In the genomic region with DNA sequence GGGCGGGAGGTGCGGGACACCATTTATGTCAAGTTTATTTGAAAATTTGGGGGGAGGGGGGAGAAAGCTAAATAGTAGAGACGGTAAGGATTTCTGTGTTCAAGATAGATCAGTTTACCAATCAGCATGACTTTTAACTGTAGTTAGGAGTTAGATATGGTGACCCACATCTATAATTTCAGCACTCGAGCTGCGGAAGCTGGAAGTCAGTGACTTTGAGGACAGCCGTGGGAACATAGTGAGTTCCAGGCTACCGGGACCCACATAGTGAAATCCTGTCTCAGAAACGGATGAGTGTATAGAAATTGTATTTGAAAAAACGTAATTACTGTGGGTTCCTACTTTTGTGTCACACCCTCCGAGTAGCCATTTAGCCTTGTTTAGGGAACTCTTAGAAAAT, we compare ENCODE assay signal across 9 mouse cellular contexts. TPM values are rescaled to one million over a fixed set of nuclear protein-coding genes. Genes with fewer than 3 reads are reported as not detected.
DNase-seq lines count a peak whose midpoint lies in the region; ATAC-seq lines count a peak whose summit lies in the region.
"Had no signal": no experiment of that assay in that cellular context is flagged by ENCODE, and none has a peak within 500 bp of the region (broad histone marks: within the 10 kb centered on the region; RNA-seq: fewer than 3 reads in every experiment).

No protein-coding gene starts in this region.

- DNase-seq in kidney, postnatal 14 days = no peak
- DNase-seq in hindbrain, embryonic 14.5 days (ENCODE audit: low spot score) = no peak
- DNase-seq in thymus, postnatal 36 days = no peak
- no peak for DNase-seq in adrenal gland, postnatal 14 days
- DNase-seq in layer of hippocampus, postnatal 10 days (ENCODE audit: low spot score in 2 of 2) = no peak

- H3K4me1 ChIP-seq in kidney, embryonic 14.5 days (ENCODE audit: control insufficient read depth, insufficient read depth, low read length) = peaks cover 8% of the 10 kb centered on the region; the same call in 1 of the 2 replicates
- H3K4me1 ChIP-seq in brown adipose tissue, adult 24 weeks (ENCODE audit: control insufficient read depth, insufficient read depth, insufficient read length, low read length) = peaks cover 3% of the 10 kb centered on the region
- H3K4me1 ChIP-seq in hindbrain, embryonic 14.5 days (replicated peaks; ENCODE audit: control insufficient read depth, insufficient read depth, low read length) = peaks cover 17% of the 10 kb centered on the region
- H3K4me1 ChIP-seq in midbrain, embryonic 15.5 days = peaks cover 32% of the 10 kb centered on the region

- H3K27ac ChIP-seq in kidney, embryonic 14.5 days (ENCODE audit: low read depth, low read length) = peak overlapping the region; percentile 93; the same call in 1 of the 2 replicates
- 0 out of 2 replicates have a peak overlapping the region, but pooled peaks have one; percentile 91 for H3K27ac ChIP-seq in brown adipose tissue, adult 24 weeks (replicated peaks; ENCODE audit: low read depth, low read length)
- no peak overlapping the region for H3K27ac ChIP-seq in hindbrain, embryonic 14.5 days
- H3K27ac ChIP-seq in midbrain, embryonic 15.5 days = peak overlapping the region; percentile 72

- peak overlapping the region; percentile 70 for H3K4me2 ChIP-seq in kidney, embryonic 14.5 days (replicated peaks; ENCODE audit: low read depth, low read length)
- H3K4me2 ChIP-seq in hindbrain, embryonic 14.5 days (replicated peaks) = peak overlapping the region; percentile 59
- peak overlapping the region; percentile 81 for H3K4me2 ChIP-seq in midbrain, embryonic 15.5 days

- H3K27me3 ChIP-seq in kidney, embryonic 14.5 days (ENCODE audit: control insufficient read depth, insufficient read depth, low read length) = no peaks in the 10 kb centered on the region
- H3K27me3 ChIP-seq in hindbrain, embryonic 14.5 days (ENCODE audit: control insufficient read depth, insufficient read depth, low read length) = no peaks in the 10 kb centered on the region
- no peaks in the 10 kb centered on the region for H3K27me3 ChIP-seq in midbrain, embryonic 15.5 days (replicated peaks)

- H3K9ac ChIP-seq in kidney, embryonic 14.5 days (ENCODE audit: low read depth, low read length) = peak overlapping the region; percentile 66
- H3K9ac ChIP-seq in hindbrain, embryonic 14.5 days = peak overlapping the region; percentile 64
- H3K9ac ChIP-seq in midbrain, embryonic 15.5 days = peak overlapping the region; percentile 59

- no peaks in the 10 kb centered on the region for H3K9me3 ChIP-seq in kidney, embryonic 14.5 days (ENCODE audit: control insufficient read depth, low read length)
- no peaks in the 10 kb centered on the region for H3K9me3 ChIP-seq in hindbrain, embryonic 14.5 days (ENCODE audit: control insufficient read depth, low read length)
- no peaks in the 10 kb centered on the region for H3K9me3 ChIP-seq in midbrain, embryonic 15.5 days

- H3K4me3 ChIP-seq in kidney, embryonic 14.5 days (ENCODE audit: low read length) = peak overlapping the region; percentile 83
- H3K4me3 ChIP-seq in brown adipose tissue, adult 24 weeks (ENCODE audit: insufficient read depth, low read depth, low read length) = peak overlapping the region; percentile 95
- peak overlapping the region; percentile 51 for H3K4me3 ChIP-seq in hindbrain, embryonic 14.5 days (replicated peaks; ENCODE audit: low read length)
- peak overlapping the region; percentile 66 for H3K4me3 ChIP-seq in midbrain, embryonic 15.5 days

- WGBS in kidney, embryonic 14.5 days = 6% methylated on average over 10 of the region's 10 CpGs
- WGBS in hindbrain, embryonic 14.5 days = 10% methylated on average over 10 of the region's 10 CpGs
- 8% methylated on average over 10 of the region's 10 CpGs for WGBS in midbrain, embryonic 15.5 days

- H3K36me3 ChIP-seq in kidney, embryonic 14.5 days (ENCODE audit: control insufficient read depth, insufficient read depth, low read length) = peaks cover 22% of the 10 kb centered on the region
- peaks cover 22% of the 10 kb centered on the region for H3K36me3 ChIP-seq in hindbrain, embryonic 14.5 days (replicated peaks; ENCODE audit: control insufficient read depth, insufficient read depth)
- H3K36me3 ChIP-seq in midbrain, embryonic 15.5 days (replicated peaks) = peaks cover 14% of the 10 kb centered on the region; the same call in 1 of the 2 replicates

- no peak for ATAC-seq in kidney, embryonic 14.5 days (ENCODE audit: low FRiP score, low TSS enrichment)
- ATAC-seq in hindbrain, embryonic 14.5 days (ENCODE audit: low FRiP score) = no peak
- no peak for ATAC-seq in midbrain, embryonic 15.5 days (replicated peaks)

RNA-seq across cellular contexts. Expression of gene Zfp84, which starts 0.6 kb away (rescaled TPM):
- 9.1 and 14.3 TPM in 2 replicates for polyA plus RNA-seq in kidney, embryonic 14.5 days (2014; fragmentation: Nextera tagmentation; extraction: Ambion mirVana)
- polyA plus RNA-seq in brown adipose tissue, adult 24 weeks (2012; ENCODE audit: insufficient read depth, insufficient read length, missing spikeins) = 6.1 and 6.3 TPM in 2 replicates
- 17.0 and 19.5 TPM in 2 replicates for polyA plus RNA-seq in hindbrain, embryonic 14.5 days (2014; fragmentation: Nextera tagmentation; extraction: Ambion mirVana)
- 16.7 and 18.3 TPM in 2 replicates for polyA plus RNA-seq in midbrain, embryonic 15.5 days (2015; fragmentation: Nextera tagmentation; extraction: Ambion mirVana)
- total RNA-seq in adrenal gland, postnatal 14 days (2021) = 14.6 and 15.4 TPM in 2 replicates
- total RNA-seq in layer of hippocampus, postnatal 10 days (2021) = 10 to 100 TPM; 15.8 to 17.9 TPM

RNA-seq across cellular contexts. Expression of gene Zfp30, which starts 14.8 kb away (rescaled TPM):
- 8.3 and 8.9 TPM in 2 replicates for polyA plus RNA-seq in kidney, embryonic 14.5 days (2014; fragmentation: Nextera tagmentation; extraction: Ambion mirVana)
- 3.8 and 4.0 TPM in 2 replicates for polyA plus RNA-seq in brown adipose tissue, adult 24 weeks (2012; ENCODE audit: insufficient read depth, insufficient read length, missing spikeins)
- polyA plus RNA-seq in hindbrain, embryonic 14.5 days (2014; fragmentation: Nextera tagmentation; extraction: Ambion mirVana) = 13.1 and 13.4 TPM in 2 replicates
- 15.4 TPM in 2 replicates for polyA plus RNA-seq in midbrain, embryonic 15.5 days (2015; fragmentation: Nextera tagmentation; extraction: Ambion mirVana)
- 3.6 and 4.1 TPM in 2 replicates for total RNA-seq in adrenal gland, postnatal 14 days (2021)
- 10 to 100 TPM; 11.0 to 11.3 TPM for total RNA-seq in layer of hippocampus, postnatal 10 days (2021)

RNA-seq across cellular contexts. Expression of gene Catsperg2, which starts 42.1 kb away (rescaled TPM):
- not detected in 2 replicates for polyA plus RNA-seq in kidney, embryonic 14.5 days (2014; fragmentation: Nextera tagmentation; extraction: Ambion mirVana)
- polyA plus RNA-seq in brown adipose tissue, adult 24 weeks (2012; ENCODE audit: insufficient read depth, insufficient read length, missing spikeins) = not detected in 2 replicates
- polyA plus RNA-seq in hindbrain, embryonic 14.5 days (2014; fragmentation: Nextera tagmentation; extraction: Ambion mirVana) = 0.17 and 0.26 TPM in 2 replicates
- polyA plus RNA-seq in midbrain, embryonic 15.5 days (2015; fragmentation: Nextera tagmentation; extraction: Ambion mirVana) = 0.79 and 1.0 TPM in 2 replicates
- not detected in 2 replicates for total RNA-seq in adrenal gland, postnatal 14 days (2021)
- under 1 TPM; 0.18 to 0.42 TPM for total RNA-seq in layer of hippocampus, postnatal 10 days (2021)
- total RNA-seq: hematopoietic stem cell, adult 5-6 weeks had no signal

RNA-seq across cellular contexts. Expression of gene Zfp790, which starts 46.9 kb away (rescaled TPM):
- polyA plus RNA-seq in kidney, embryonic 14.5 days (2014; fragmentation: Nextera tagmentation; extraction: Ambion mirVana) = 4.9 and 12.3 TPM in 2 replicates
- polyA plus RNA-seq in brown adipose tissue, adult 24 weeks (2012; ENCODE audit: insufficient read depth, insufficient read length, missing spikeins) = 4.9 and 6.6 TPM in 2 replicates
- 29.4 and 31.5 TPM in 2 replicates for polyA plus RNA-seq in hindbrain, embryonic 14.5 days (2014; fragmentation: Nextera tagmentation; extraction: Ambion mirVana)
- 29.2 and 30.1 TPM in 2 replicates for polyA plus RNA-seq in midbrain, embryonic 15.5 days (2015; fragmentation: Nextera tagmentation; extraction: Ambion mirVana)
- 13.3 and 14.1 TPM in 2 replicates for total RNA-seq in adrenal gland, postnatal 14 days (2021)
- total RNA-seq in layer of hippocampus, postnatal 10 days (2021) = 10 to 100 TPM; 18.9 to 23.2 TPM
